Mouse (Mus musculus) cerebellum, postnatal 36 days (tissue): ENCODE data around the gene 1700001F09Rik.
"Not testable (repeated sequence)": the region's sequence is repeated elsewhere in the genome, so short reads cannot be mapped to it uniquely, and the experiment has no call there.

Experiments used
- DNase-seq, 2 experiments: peaks; one replicate each; pipeline ENCODE4 v3.0.0; 2021 to 2022; ENCODE audit warnings: mixed read lengths in 2 of 2

1700001F09Rik gene

GRCm38 (mm10) chr14:43347711-43348110 is at the start of gene 1700001F09Rik:
TSS of gene 1700001F09Rik (minus strand) at chr14:43347811.
- not testable (repeated sequence) for DNase-seq

DNA sequence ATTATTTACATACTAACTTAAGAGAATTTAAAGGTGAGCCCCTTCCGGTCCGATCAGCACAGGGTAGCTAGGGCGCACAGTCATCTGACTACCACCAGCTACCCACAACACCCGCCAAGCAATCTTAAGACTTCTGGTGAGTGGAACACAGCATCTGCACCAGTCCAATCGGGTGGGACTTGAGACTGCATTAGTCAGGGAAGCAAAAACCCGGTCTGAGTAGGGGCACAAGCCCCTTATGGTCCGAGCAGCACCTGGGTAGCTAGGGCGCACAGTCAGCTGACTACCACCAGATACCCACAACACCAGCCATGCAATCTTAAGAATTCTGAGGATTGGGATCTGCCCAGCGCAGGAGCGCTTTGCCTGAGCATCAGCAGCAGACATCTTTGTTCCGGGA is 14.1 kb upstream of the 1700001F09Rik start:
- not testable (repeated sequence) for DNase-seq

- not testable (repeated sequence) for DNase-seq
These were observed 11.6 kb upstream of the 1700001F09Rik start for GRCm38 (mm10) chr14:43359246-43359645.

GRCm38 (mm10) chr14:43357496-43357895 is 9.9 kb upstream of the 1700001F09Rik start:
- DNase-seq: not testable (repeated sequence)

GRCm38 (mm10) chr14:43352944-43353343 is 5.3 kb upstream of the 1700001F09Rik start:
- DNase-seq: not testable (repeated sequence)

DNA sequence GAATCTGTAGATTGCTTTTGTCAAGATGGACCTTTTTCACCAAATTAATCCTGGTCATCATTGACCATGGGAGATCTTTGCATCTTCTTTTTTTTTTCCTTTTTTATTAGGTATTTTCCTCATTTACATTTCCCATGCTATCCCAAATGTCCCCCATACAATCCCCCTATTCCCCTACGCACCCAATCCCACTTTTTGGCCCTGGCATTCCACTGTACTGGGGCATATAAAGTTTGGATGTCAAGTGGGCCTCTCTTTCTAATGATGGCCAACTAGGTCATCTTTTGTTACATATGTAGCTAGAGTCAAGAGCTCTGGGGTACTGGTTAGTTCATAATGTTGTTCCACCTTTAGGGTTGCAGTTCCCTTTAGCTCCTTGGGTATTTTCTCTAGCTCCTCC is 10.0 kb downstream of the 1700001F09Rik start:
- not testable (repeated sequence) for DNase-seq

DNA sequence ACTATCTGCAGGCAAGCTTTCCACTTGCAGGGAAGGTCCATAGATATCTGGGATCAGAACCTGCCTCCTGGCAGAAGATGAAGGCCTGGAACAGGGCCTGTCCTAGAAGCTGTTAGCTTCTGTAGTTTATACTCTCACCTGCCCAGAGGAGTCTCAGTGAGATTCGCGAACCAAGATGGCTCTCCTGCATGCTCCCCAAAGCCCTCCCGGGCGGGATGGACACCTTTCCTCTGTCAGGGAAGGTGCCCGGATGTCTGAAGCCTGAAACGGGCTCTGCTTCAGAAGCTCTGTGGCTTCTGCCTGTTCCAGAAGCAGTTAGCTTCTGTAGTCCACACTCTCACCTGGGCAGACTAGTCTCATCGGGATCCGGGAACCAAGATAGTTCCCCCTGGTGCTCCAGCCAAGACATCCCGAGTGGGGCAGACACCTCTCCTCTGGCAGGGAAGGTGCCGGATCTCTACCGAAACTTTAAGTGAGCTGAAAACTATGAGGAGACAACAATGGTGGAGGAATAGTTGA is 16.2 kb downstream of the 1700001F09Rik start:
- not testable (repeated sequence) for DNase-seq

GRCm38 (mm10) chr14:43328603-43329002 is 19.0 kb downstream of the 1700001F09Rik start:
- not testable (repeated sequence) for DNase-seq

DNA sequence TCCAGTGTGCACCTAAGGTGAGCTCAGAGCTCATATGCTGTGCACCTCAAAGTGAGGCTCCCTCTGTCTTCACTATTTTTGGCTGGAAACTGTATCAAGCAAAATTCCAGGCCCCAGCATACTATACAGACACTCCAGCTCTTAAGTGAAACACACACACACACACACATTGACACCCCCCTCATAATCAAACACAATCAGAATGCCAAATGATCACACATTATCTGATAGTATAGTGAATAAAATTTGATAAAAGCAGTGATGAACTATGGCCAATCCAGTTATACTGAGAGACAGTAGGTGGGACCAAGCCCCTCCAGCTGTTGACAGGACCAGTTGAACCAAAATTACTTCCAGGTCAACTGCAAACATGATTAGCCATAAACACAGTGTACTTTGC is 28.1 kb downstream of the 1700001F09Rik start:
- not testable (repeated sequence) for DNase-seq

- not testable (repeated sequence) for DNase-seq
These were observed 54.1 kb downstream of the 1700001F09Rik start, which contains the start of gene Gm8127 for GRCm38 (mm10) chr14:43293503-43293902. TSS of gene Gm8127 (minus strand) at chr14:43293832.
